Mouse (Mus musculus): Measurements from ENCODE around the gene Pds5a. TPM values are rescaled to one million over a fixed set of nuclear protein-coding genes. Genes with fewer than 3 reads are reported as not detected.

The Pds5a gene
- total RNA-seq, 2 experiments from 2014 or later: 80.6 to 82.6 TPM

- no peak for DNase-seq (ENCODE audit: low spot score in 2 of 2)
Observed at GRCm38 (mm10) chr5:65575896-65576295, 122.2 kb downstream of the Pds5a start.

DNA sequence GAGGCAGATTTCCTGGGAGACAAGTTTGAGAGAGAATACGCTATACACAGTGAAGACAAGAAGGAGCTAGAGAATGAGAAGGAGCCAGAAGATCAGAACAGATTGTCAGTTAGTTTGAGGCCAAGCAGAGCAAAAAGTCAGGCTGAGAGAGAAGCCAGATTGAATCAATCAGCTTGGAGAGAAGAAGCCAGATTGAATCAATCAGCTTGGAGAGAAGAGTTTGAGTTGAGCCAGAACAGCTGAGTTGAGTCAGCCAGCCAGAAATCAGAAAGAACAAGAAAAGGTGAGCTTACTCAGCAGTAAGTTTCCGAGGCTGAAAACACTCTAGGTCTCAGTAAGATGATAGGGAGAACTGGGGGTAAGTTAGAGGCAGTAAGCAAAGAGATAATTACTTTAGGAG is 123.2 kb downstream of the Pds5a start:
- no peak for DNase-seq (ENCODE audit: low spot score in 2 of 2)

GRCm38 (mm10) chr5:65565486-65565885 is 132.6 kb downstream of the Pds5a start:
- no peak for DNase-seq (ENCODE audit: low spot score in 2 of 2)

DNA sequence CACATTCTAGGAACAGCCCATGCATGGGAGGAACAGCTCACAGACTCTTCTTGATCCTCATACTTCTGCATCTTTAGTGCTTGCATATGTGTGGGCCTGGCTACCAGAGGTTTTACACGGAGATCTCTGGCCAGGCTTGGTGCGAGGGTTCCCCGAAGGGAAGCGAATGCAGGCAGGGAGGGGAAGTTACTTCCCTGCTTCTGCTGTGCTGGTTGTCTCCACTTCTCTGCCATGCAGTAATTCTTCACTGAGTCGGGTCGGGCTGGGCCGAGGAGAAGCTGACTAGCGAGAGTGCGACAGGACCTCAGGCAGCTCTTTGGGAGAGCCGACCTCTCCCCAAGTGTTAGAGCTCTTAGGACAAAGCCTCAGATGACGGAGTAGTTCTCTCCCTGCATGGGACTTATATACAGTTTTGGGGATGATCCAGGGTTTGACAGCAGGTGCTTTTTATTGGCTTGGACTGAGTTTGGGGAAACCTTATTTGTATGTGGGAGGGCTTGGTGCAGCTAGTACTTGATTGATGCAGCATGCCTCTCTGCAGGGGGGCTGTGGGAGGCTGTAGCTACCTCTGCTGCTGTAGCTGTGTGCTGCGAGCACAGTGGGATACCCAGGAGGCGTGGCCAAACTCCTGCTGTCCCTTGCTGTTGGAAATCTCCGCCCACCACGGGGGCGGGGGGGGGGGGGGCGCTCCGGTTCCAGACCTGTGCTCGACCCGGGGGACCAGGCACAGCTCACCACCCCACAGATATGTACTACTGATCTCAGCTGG is 136.8 kb downstream of the Pds5a start:
- DNase-seq (ENCODE audit: low spot score in 2 of 2): peak in 1 of 2 experiments; percentile 26

- no peak for DNase-seq (ENCODE audit: low spot score in 2 of 2)
Observed at GRCm38 (mm10) chr5:65557109-65557508, 141.0 kb downstream of the Pds5a start.

Other genes with a start within 250 kb of the Pds5a start
- not detected for gene Gm43552, start 205.4 kb downstream of the Pds5a start, total RNA-seq (2021)
- 100 to 1,000 TPM; 150 to 155 TPM for gene Smim14, start 161.1 kb downstream of the Pds5a start, total RNA-seq (2021)
- 100 to 1,000 TPM; 130 to 137 TPM for gene Ube2k, start 161.0 kb downstream of the Pds5a start, total RNA-seq (2021)
- gene N4bp2, start 65.2 kb upstream of the Pds5a start, total RNA-seq (2021): 10 to 100 TPM; 16.9 to 17.8 TPM
- gene Rhoh, start 162.9 kb upstream of the Pds5a start, total RNA-seq (2021): 1 to 10 TPM in 1 of 2 experiments, under 1 TPM in 1; 0.76 to 1.8 TPM
- gene Chrna9, start 236.6 kb upstream of the Pds5a start, total RNA-seq (2021): not detected

Data from layer of hippocampus, postnatal 14 days (tissue).